Mouse (Mus musculus): Measurements from ENCODE around the gene Rapgef6.

DNA sequence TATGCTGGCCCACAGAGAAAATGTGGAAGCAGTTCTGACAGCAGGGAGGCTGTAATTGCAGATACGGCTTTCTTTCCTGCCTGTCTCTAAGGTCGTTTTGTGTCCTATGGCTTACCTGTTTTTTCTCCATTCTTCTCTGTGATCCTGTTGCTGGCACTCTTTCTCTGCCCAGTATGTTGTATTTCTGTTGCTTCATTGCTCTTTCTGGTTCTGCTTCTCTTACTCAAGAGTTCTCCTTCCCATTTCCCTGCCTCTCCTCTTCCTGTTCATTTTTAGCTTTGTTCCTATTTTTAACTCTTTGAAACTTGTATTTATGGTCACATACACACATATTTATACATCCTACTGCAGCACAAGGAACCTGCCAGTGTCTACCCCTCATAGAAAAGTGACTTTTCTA, 96.2 kb downstream of the Rapgef6 start:
- TF ChIP-seq CTCF (IDR thresholded peaks at IDR 0.05; ENCODE audit: low read depth, low read length), result no peak
- TF ChIP-seq POLR2A (IDR thresholded peaks at IDR 0.05; ENCODE audit: insufficient read depth, low read length), result no peak
- no peak for TF ChIP-seq EP300 (IDR thresholded peaks at IDR 0.05; ENCODE audit: insufficient read depth, low read depth, low read length)

Measured in ES-Bruce4 (cell line).